Mouse (Mus musculus) CH12.LX (cell line): ENCODE results near the gene Sgsm3. TPM values are rescaled to one million over a fixed set of nuclear protein-coding genes. Genes with fewer than 3 reads are reported as not detected.

Source experiments
- DNase-seq: peaks from one replicate; pipeline ENCODE4 v3.0.0-alpha.2; 2013; ENCODE audit errors: extremely low read depth
- H3K27ac ChIP-seq: 2 replicates; pipeline ENCODE4 v1.5.1; 2012; ENCODE audit warnings: low read depth, mild to moderate bottlenecking, control low read depth, moderate library complexity; ENCODE audit not compliant: insufficient read depth
- H3K27me3 ChIP-seq: replicated peaks from 2 replicates; pipeline ENCODE3; 2012; ENCODE audit warnings: inconsistent platforms
- H3K36me3 ChIP-seq, 2 experiments: replicated peaks in 1 of 2; 2 replicates each; pipeline versions ENCODE3 to v1.6.1; 2012; ENCODE audit warnings: inconsistent platforms in 1 of 2, low read length in 1 of 2, mild to moderate bottlenecking in 1 of 2, mixed read lengths in 1 of 2, moderate library complexity in 1 of 2; ENCODE audit not compliant: control insufficient read depth in 1 of 2, insufficient read depth in 1 of 2
- H3K4me1 ChIP-seq, 2 experiments: 2 replicates each; pipeline ENCODE4 v1.6.1; 2012; ENCODE audit warnings: inconsistent platforms in 1 of 2, moderate library complexity in 1 of 2; ENCODE audit not compliant: insufficient read depth in 2 of 2, control insufficient read depth in 1 of 2
- H3K4me2 ChIP-seq: 2 replicates; pipeline ENCODE4 v1.6.1; 2012; ENCODE audit warnings: low read depth, mild to moderate bottlenecking, control low read depth; ENCODE audit not compliant: poor library complexity, insufficient read depth, severe bottlenecking
- H3K4me3 ChIP-seq, 3 experiments: fragments of 150-350 bp in 1 of 3; sonication (generic) in 1 of 3; replicated peaks in 1 of 3; 2 replicates each; pipeline versions ENCODE3 to v1.5.1; 2011 to 2012; ENCODE audit warnings: low read depth in 2 of 3, low read length in 2 of 3, mild to moderate bottlenecking in 2 of 3, moderate library complexity in 2 of 3, control low read depth in 1 of 3, improper control_type of control experiment in 1 of 3, inconsistent platforms in 1 of 3, mixed read lengths in 1 of 3; ENCODE audit not compliant: poor library complexity in 1 of 3
- H3K79me2 ChIP-seq: replicated peaks from 2 replicates; pipeline ENCODE4 v1.6.1; 2012; ENCODE audit warnings: mild to moderate bottlenecking, moderate library complexity; ENCODE audit not compliant: control insufficient read depth, poor library complexity, insufficient read depth, severe bottlenecking; ENCODE audit errors: extremely low read depth
- H3K9ac ChIP-seq: 2 replicates; pipeline ENCODE4 v1.6.1; 2012; ENCODE audit warnings: low read depth, mild to moderate bottlenecking, control low read depth, moderate library complexity; ENCODE audit not compliant: insufficient read depth
- H3K9me3 ChIP-seq: replicated peaks from 2 replicates; pipeline ENCODE3; 2012; ENCODE audit warnings: low read length, inconsistent platforms, mixed read lengths
- BHLHE40 ChIP-seq: IDR thresholded peaks from 2 replicates; pipeline ENCODE4 v1.6.1; 2011; ENCODE audit warnings: mild to moderate bottlenecking, low read depth, low read length, improper control_type of control experiment
- CHD1 ChIP-seq: IDR thresholded peaks from 2 replicates; pipeline ENCODE4 v1.6.1; 2012; ENCODE audit warnings: low read depth, low read length, improper control_type of control experiment, inconsistent platforms
- CHD2 ChIP-seq: IDR thresholded peaks from 2 replicates; pipeline ENCODE4 v1.6.1; 2011; ENCODE audit warnings: low read length, improper control_type of control experiment
- CTCF ChIP-seq, 2 experiments: IDR thresholded peaks in 1 of 2; conservative IDR thresholded peaks in 1 of 2; 2 replicates each; pipeline ENCODE4 v1.5.1; 2011 to 2012; ENCODE audit warnings: low read depth in 2 of 2, low read length in 2 of 2, improper control_type of control experiment in 1 of 2, inconsistent platforms in 1 of 2, mild to moderate bottlenecking in 1 of 2, moderate library complexity in 1 of 2
- HCFC1 ChIP-seq: IDR thresholded peaks from 2 replicates; pipeline ENCODE4 v1.6.1; 2012; ENCODE audit warnings: low read depth, mild to moderate bottlenecking, inconsistent platforms, low read length, improper control_type of control experiment
- JUN ChIP-seq: IDR thresholded peaks from 2 replicates; pipeline ENCODE4 v1.6.1; 2011; ENCODE audit warnings: low read depth, mild to moderate bottlenecking, low read length, improper control_type of control experiment, moderate library complexity; ENCODE audit not compliant: insufficient read depth
- JUND ChIP-seq: conservative IDR thresholded peaks from 2 replicates; pipeline ENCODE4 v1.6.1; 2011; ENCODE audit warnings: low read depth, low read length, improper control_type of control experiment
- MAFK ChIP-seq: IDR thresholded peaks from 2 replicates; pipeline ENCODE4 v1.6.1; 2011; ENCODE audit warnings: low read length, improper control_type of control experiment; ENCODE audit not compliant: insufficient replicate concordance
- MAX ChIP-seq: IDR thresholded peaks from 2 replicates; pipeline ENCODE4 v1.6.1; 2011; ENCODE audit warnings: low read length, improper control_type of control experiment
- MAZ ChIP-seq: IDR thresholded peaks from 2 replicates; pipeline ENCODE4 v1.6.1; 2012; ENCODE audit warnings: low read depth, mild to moderate bottlenecking, inconsistent platforms, low read length, improper control_type of control experiment, moderate library complexity
- MEF2A ChIP-seq: IDR thresholded peaks from 2 replicates; pipeline ENCODE4 v1.6.1; 2014; ENCODE audit warnings: low read depth, mild to moderate bottlenecking, inconsistent platforms, low read length, improper control_type of control experiment, borderline replicate concordance
- MXI1 ChIP-seq: IDR thresholded peaks from 2 replicates; pipeline ENCODE4 v1.6.1; 2011; ENCODE audit warnings: mild to moderate bottlenecking, low read depth, low read length, improper control_type of control experiment
- MYC ChIP-seq: IDR thresholded peaks from 2 replicates; pipeline ENCODE4 v1.6.1; 2011; ENCODE audit warnings: low read depth, mild to moderate bottlenecking, improper control_type of control experiment, low read length
- NELFE ChIP-seq: IDR thresholded peaks from 2 replicates; pipeline ENCODE4 v1.6.1; 2011; ENCODE audit warnings: low read depth, low read length, improper control_type of control experiment
- NRF1 ChIP-seq: IDR thresholded peaks from 2 replicates; pipeline ENCODE4 v1.6.1; 2014; ENCODE audit warnings: low read depth, mild to moderate bottlenecking, inconsistent platforms, low read length, improper control_type of control experiment, moderate library complexity
- POLR2A ChIP-seq: IDR thresholded peaks from 2 replicates; pipeline ENCODE4 v1.6.1; 2011; ENCODE audit warnings: low read depth, mild to moderate bottlenecking, improper control_type of control experiment, low read length
- POLR2AphosphoS2 ChIP-seq: IDR thresholded peaks from 2 replicates; pipeline ENCODE4 v1.6.1; 2011; ENCODE audit warnings: low read depth, low read length, improper control_type of control experiment
- RCOR1 ChIP-seq: conservative IDR thresholded peaks from 2 replicates; pipeline ENCODE4 v1.6.1; 2012; ENCODE audit warnings: low read depth, mild to moderate bottlenecking, inconsistent platforms, low read length, improper control_type of control experiment
- SMC3 ChIP-seq: IDR thresholded peaks from 2 replicates; pipeline ENCODE4 v1.6.1; 2011; ENCODE audit warnings: low read depth, low read length, improper control_type of control experiment
- TBP ChIP-seq: conservative IDR thresholded peaks from 2 replicates; pipeline ENCODE4 v1.6.1; 2011; ENCODE audit warnings: low read depth, low read length, improper control_type of control experiment
- TCF12 ChIP-seq: IDR thresholded peaks from 2 replicates; pipeline ENCODE4 v1.6.1; 2014; ENCODE audit warnings: low read depth, mild to moderate bottlenecking, inconsistent platforms, low read length, improper control_type of control experiment
- UBTF ChIP-seq: IDR thresholded peaks from 2 replicates; pipeline ENCODE4 v1.6.1; 2012; ENCODE audit warnings: low read depth, mild to moderate bottlenecking, inconsistent platforms, low read length, improper control_type of control experiment, moderate library complexity
- USF1 ChIP-seq: IDR thresholded peaks from 2 replicates; pipeline ENCODE4 v1.6.1; 2014; ENCODE audit warnings: low read depth, mild to moderate bottlenecking, inconsistent platforms, low read length, improper control_type of control experiment
- ZKSCAN1 ChIP-seq: IDR thresholded peaks from 2 replicates; pipeline ENCODE4 v1.6.1; 2012; ENCODE audit warnings: low read depth, inconsistent platforms, low read length, improper control_type of control experiment, borderline replicate concordance
- ZMIZ1 ChIP-seq: IDR thresholded peaks from 2 replicates; pipeline ENCODE4 v1.6.1; 2012; ENCODE audit warnings: low read depth, mild to moderate bottlenecking, inconsistent platforms, low read length, improper control_type of control experiment
- dilution Hi-C: fragments of 300-500 bp; cut with MboI; formaldehyde crosslinking; loops from 2 replicates; pipeline ENCODE4 v1.14.3; 2020; ENCODE audit warnings: low sequenced_read_pairs; ENCODE audit not compliant: extremely low pct_unique_long_range_greater_than_20kb, extremely low pct_ligation_motif_present
- in situ Hi-C: fragments of 300-500 bp; cut with MboI; formaldehyde crosslinking; loops from 3 replicates; pipeline ENCODE4 v1.14.3; 2019; ENCODE audit warnings: low sequenced_read_pairs, low pct_ligation_motif_present, low pct_unique_long_range_greater_than_20kb, mixed read lengths
- polyA plus RNA-seq: library from polyadenylated mRNA; unstranded; fragments of >175 nt; gene quantifications from 2 replicates; pipeline ENCODE4 v1.2.1, GENCODE M21; 2012; ENCODE audit warnings: low read depth; ENCODE audit not compliant: insufficient read length
- total RNA-seq, 2 experiments: library from RNA; depleted of rRNA; stranded (reverse); fragments of 300-350 nt in 1 of 2; fragments of >200 nt in 1 of 2; gene quantifications; 2 replicates each; pipeline ENCODE4 v1.2.3; 2012 to 2014

Sgsm3 gene
- total and polyA plus RNA-seq, 3 experiments = 14.4 to 25.5 (median 15.0) TPM

DNA sequence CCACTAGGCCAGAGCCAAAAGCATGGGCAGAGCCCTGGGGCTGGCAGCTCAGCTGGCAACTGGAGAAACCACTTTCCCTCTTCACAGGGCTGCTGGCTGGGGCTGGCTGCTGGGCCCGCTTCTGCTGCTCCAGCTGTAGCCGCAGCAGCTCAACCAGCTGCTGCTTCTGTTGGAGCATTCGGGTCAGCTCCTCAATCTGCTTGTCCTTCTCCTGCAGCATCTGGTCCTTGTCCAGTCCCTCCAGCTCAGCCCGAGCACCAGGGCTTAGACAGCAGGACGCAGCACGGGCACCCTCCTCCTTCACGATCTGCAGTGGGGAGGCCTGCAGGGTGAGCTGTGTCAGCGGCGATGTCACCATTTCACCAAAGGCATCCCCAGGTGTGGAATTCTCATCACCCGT, 38.9 kb downstream of the Sgsm3 start:
- no peaks in the 10 kb centered on the region for H3K9me3 ChIP-seq
- H3K9ac ChIP-seq = no peak overlapping the region
- no peak for DNase-seq
- in situ Hi-C loops = no loop called here
- H3K79me2 ChIP-seq = no peaks in the 10 kb centered on the region
- TF ChIP-seq TCF12 (no peak), MEF2A (no peak), TBP (no peak), UBTF (no peak), ZMIZ1 (no peak), RCOR1 (no peak), MXI1 (no peak), NELFE (no peak), POLR2AphosphoS2 (no peak), MAFK (no peak), ZKSCAN1 (no peak), JUN (no peak), NRF1 (no peak), MAX (no peak), MYC (no peak), CTCF (conservative IDR thresholded peaks at IDR 0.05 in 1 of 2, IDR thresholded peaks at IDR 0.05 in 1 of 2; ENCODE audit: low read depth in 2 of 2, low read length in 2 of 2) (no peak), HCFC1 (no peak), CHD1 (no peak)
- H3K4me1 ChIP-seq = peaks cover 6 to 13% of the 10 kb centered on the region in 2 experiments
- no peak overlapping the region for H3K4me2 ChIP-seq
- H3K4me3 ChIP-seq = no peak overlapping the region
- H3K27me3 ChIP-seq = no peaks in the 10 kb centered on the region
- dilution Hi-C loops = no loop called here
- no peak overlapping the region for H3K27ac ChIP-seq
- peaks cover 77 to 96% of the 10 kb centered on the region in 2 experiments for H3K36me3 ChIP-seq

DNA sequence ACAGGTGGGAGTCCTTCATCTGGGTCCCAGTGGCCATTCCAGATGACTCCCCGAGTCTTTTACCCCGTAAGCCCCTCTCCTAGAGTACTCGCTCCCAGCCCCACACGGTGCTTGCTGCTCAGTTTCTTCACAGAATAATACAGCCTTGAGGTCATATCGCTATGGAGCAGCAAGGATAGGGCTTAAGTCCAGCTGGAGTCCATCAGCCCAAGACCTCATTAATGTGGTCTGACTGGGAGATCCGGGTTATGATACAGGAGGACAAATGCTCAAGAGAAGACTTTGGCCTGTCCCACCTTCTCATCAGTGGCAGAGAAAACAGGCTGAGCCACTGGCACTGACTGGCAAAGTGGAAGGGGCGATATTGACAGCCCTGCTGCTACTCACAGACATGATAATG, 39.7 kb downstream of the Sgsm3 start:
- Histone ChIP-seq H3K9ac (no peak overlapping the region), H3K79me2 (no peaks in the 10 kb centered on the region)
- no peak for TF ChIP-seq JUND
- no peak for TF ChIP-seq MAZ
- TF ChIP-seq USF1 = no peak
- no peak for TF ChIP-seq MAFK
- no peak for TF ChIP-seq BHLHE40
- no peak for TF ChIP-seq POLR2A
- TF ChIP-seq CHD2 = no peak
- TF ChIP-seq SMC3 = no peak
- TF ChIP-seq ZMIZ1 = no peak
- no peak for TF ChIP-seq HCFC1
- TF ChIP-seq, all 38 proteins: peak for 0
- no peak overlapping the region for H3K4me3 ChIP-seq
- H3K4me1 ChIP-seq = peaks cover 14 to 21% of the 10 kb centered on the region in 2 experiments
- peaks cover 72 to 94% of the 10 kb centered on the region in 2 experiments for H3K36me3 ChIP-seq
- H3K27me3 ChIP-seq = no peaks in the 10 kb centered on the region
- H3K4me2 ChIP-seq = no peak overlapping the region
- no peaks in the 10 kb centered on the region for H3K9me3 ChIP-seq
- DNase-seq = no peak
- in situ Hi-C loops (no loop called here), dilution Hi-C loops (no loop called here)
- no peak overlapping the region for H3K27ac ChIP-seq
